Mouse (Mus musculus) liver, embryonic 14.5 days (tissue): ENCODE results near the gene Parn.

Source experiments
- CTCF ChIP-seq: IDR thresholded peaks from 2 replicates; pipeline ENCODE4 v1.5.1; 2016; ENCODE audit warnings: antibody characterized with exemption, low read depth, control low read depth
- EP300 ChIP-seq: IDR thresholded peaks from 2 replicates; pipeline ENCODE4 v1.6.1; 2016; ENCODE audit warnings: antibody characterized with exemption, low read depth

DNA sequence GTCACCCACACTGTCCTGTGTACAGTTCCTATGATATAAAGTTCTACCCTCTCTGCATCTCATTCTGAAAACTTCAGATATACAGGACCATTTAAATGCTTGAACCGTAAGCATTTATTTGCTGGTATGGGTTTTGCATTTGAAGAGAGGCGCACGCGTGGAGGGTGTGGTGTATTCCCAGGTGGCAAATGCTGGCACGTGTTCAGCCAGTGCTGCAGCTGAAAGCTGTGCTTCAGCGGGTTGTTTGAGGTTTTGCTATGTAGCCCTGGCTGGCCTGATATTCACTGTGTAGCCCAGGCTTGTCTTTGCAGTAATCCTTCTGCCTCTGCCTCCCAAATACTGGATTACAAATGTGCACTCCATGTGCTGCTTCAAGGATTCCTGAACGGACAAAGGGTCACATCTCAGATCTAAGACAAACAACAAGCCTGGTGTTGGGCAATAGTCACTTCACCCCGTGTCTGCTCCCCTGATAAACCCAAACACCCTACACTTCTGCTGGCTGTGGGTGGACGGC is 111.0 kb downstream of the Parn start:
- TF ChIP-seq CTCF (no peak), EP300 (no peak)
